Mouse (Mus musculus) adrenal gland, adult 18-20 months (tissue): ENCODE results near the gene Hspb1. TPM values are rescaled to one million over a fixed set of nuclear protein-coding genes. Genes with fewer than 3 reads are reported as not detected.

Source experiments
- total RNA-seq, 2 experiments: library from RNA; stranded (reverse); gene quantifications; 1 replicate in 1 of 2; 2 replicates in 1 of 2; pipeline ENCODE4 v1.2.3; 2021

The Hspb1 gene
- total RNA-seq, 2 experiments from 2014 or later: 220 to 1,206 TPM

Other genes starting within 250 kb of the Hspb1 start
- gene Por, start 217.9 kb upstream of the Hspb1 start, total RNA-seq: 100 to 1,000 TPM; 315 to 352 TPM
- gene Tmem120a, start 143.5 kb upstream of the Hspb1 start, total RNA-seq: 10 to 100 TPM; 46.2 to 94.5 TPM
- under 1 TPM; 0.23 to 0.51 TPM for gene Styxl1, start 109.5 kb upstream of the Hspb1 start, total RNA-seq
- gene Mdh2, start 109.4 kb upstream of the Hspb1 start, total RNA-seq: 100 to 1,000 TPM; 474 to 759 TPM
- 1 to 10 TPM; 2.6 to 4.2 TPM for gene Srrm3, start 81.0 kb upstream of the Hspb1 start, total RNA-seq
- gene Ywhag, start 46.7 kb downstream of the Hspb1 start, total RNA-seq: 100 to 1,000 TPM; 665 to 853 TPM
- gene Ssc4d, start 86.6 kb downstream of the Hspb1 start, total RNA-seq: 1 to 10 TPM; 3.3 to 4.3 TPM
- gene Zp3, start 92.2 kb downstream of the Hspb1 start, total RNA-seq: not detected
- 10 to 100 TPM; 12.8 to 18.7 TPM for gene Dtx2, start 106.9 kb downstream of the Hspb1 start, total RNA-seq
- gene Upk3b, start 150.6 kb downstream of the Hspb1 start, total RNA-seq: 10 to 100 TPM in 1 of 2 experiments, 1 to 10 TPM in 1; 7.4 to 14.0 TPM
- gene Upk3bl, start 166.6 kb downstream of the Hspb1 start, total RNA-seq: not detected
- gene Rasa4, start 196.0 kb downstream of the Hspb1 start, total RNA-seq: 10 to 100 TPM; 11.9 to 14.7 TPM
- 10 to 100 TPM; 70.3 to 78.0 TPM for gene Polr2j, start 228.7 kb downstream of the Hspb1 start, total RNA-seq
- gene Lrwd1, start 248.2 kb downstream of the Hspb1 start, total RNA-seq: 10 to 100 TPM; 11.0 to 11.4 TPM
- 1 to 10 TPM; 8.3 to 8.5 TPM for gene Alkbh4, start 248.2 kb downstream of the Hspb1 start, total RNA-seq